Comparison of ENCODE assay signal across 22 mouse cellular contexts in the genomic region with DNA sequence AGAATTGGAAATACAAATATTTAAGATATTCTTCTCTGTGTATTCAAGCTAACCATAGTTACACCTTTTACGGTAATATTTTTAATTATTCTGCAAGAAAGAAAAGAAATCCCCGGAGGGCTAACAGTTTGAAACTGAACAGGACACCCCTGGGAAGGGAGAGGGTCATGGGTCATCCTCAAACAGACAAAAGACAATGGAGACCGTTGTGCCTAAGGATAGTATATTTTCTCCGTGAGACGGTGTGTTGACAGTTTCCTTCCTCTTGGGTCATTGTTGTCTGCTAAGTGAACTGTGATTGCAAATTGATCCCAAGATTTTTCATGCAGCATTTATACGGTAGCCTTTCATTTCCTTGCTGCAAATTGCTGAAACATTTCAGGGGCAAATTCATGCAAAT. TPM values are rescaled to one million over a fixed set of nuclear protein-coding genes. Genes with fewer than 3 reads are reported as not detected.
DNase-seq lines count a peak whose midpoint lies in the region; ATAC-seq and TF ChIP-seq lines count a peak whose summit lies in the region.
"Had no signal": no experiment of that assay in that cellular context is flagged by ENCODE, and none has a peak within 500 bp of the region (broad histone marks: within the 10 kb centered on the region; RNA-seq: fewer than 3 reads in every experiment).

No protein-coding gene starts in this region.

- no peaks in the 10 kb centered on the region for H3K36me3 ChIP-seq in kidney, postnatal 0 days (ENCODE audit: insufficient read depth, low read length)
- H3K36me3 ChIP-seq in midbrain, embryonic 14.5 days (ENCODE audit: control insufficient read depth, insufficient read depth, low read length) = no peaks in the 10 kb centered on the region
- H3K36me3 ChIP-seq: embryonic facial prominence, embryonic 15.5 days; forebrain, embryonic 10.5 days; heart, embryonic 12.5 days; hindbrain, embryonic 13.5 days had no signal

- TF ChIP-seq CTCF in kidney, postnatal 0 days (IDR thresholded peaks at IDR 0.05; ENCODE audit: low read depth) = no peak

- no peak overlapping the region for H3K4me2 ChIP-seq in kidney, postnatal 0 days (ENCODE audit: low read length)
- no peak overlapping the region for H3K4me2 ChIP-seq in midbrain, embryonic 14.5 days (ENCODE audit: low read length)
- H3K4me2 ChIP-seq: embryonic facial prominence, embryonic 15.5 days; heart, embryonic 12.5 days; hindbrain, embryonic 13.5 days had no signal

- no peak overlapping the region for H3K4me3 ChIP-seq in kidney, postnatal 0 days (replicated peaks; ENCODE audit: low read depth, low read length)
- no peak overlapping the region for H3K4me3 ChIP-seq in midbrain, embryonic 14.5 days (replicated peaks; ENCODE audit: low read depth, low read length)
- H3K4me3 ChIP-seq: embryonic facial prominence, embryonic 15.5 days; erythroblast, embryonic 14.5 days; forebrain, embryonic 10.5 days; gastrocnemius, adult 2 months; heart, embryonic 12.5 days; hindbrain, embryonic 13.5 days had no signal

- no peaks in the 10 kb centered on the region for H3K9me3 ChIP-seq in kidney, postnatal 0 days (replicated peaks; ENCODE audit: low read length)
- H3K9me3 ChIP-seq in midbrain, embryonic 14.5 days (ENCODE audit: control insufficient read depth, low read length) = no peaks in the 10 kb centered on the region
- H3K9me3 ChIP-seq: embryonic facial prominence, embryonic 15.5 days; forebrain, embryonic 10.5 days; heart, embryonic 12.5 days; hindbrain, embryonic 13.5 days had no signal

- no peaks in the 10 kb centered on the region for H3K27me3 ChIP-seq in kidney, postnatal 0 days (ENCODE audit: insufficient read depth, low read length)
- peaks cover 18% of the 10 kb centered on the region; the same call in 1 of the 2 replicates for H3K27me3 ChIP-seq in midbrain, embryonic 14.5 days (ENCODE audit: control insufficient read depth, insufficient read depth, low read length)
- H3K27me3 ChIP-seq: heart, embryonic 12.5 days had no signal

- 29% methylated on average over 6 of the region's 6 CpGs for WGBS in kidney, postnatal 0 days
- 14% methylated on average over 6 of the region's 6 CpGs for WGBS in midbrain, embryonic 14.5 days

- peak; percentile 44 for DNase-seq in kidney, postnatal 0 days (ENCODE audit: low spot score)
- DNase-seq in kidney, adult 8-10 months = no peak
- peak; percentile 63 for DNase-seq in embryo, embryonic 11 days
- DNase-seq in mesoderm, embryonic 11.5 days (ENCODE audit: low read depth, low spot score) = peak; percentile 82
- DNase-seq in retina, postnatal 1 day = peak; percentile 43
- no peak for DNase-seq in midbrain, embryonic 14.5 days
- no peak for DNase-seq in spleen, adult 18-20 months
- DNase-seq: adrenal gland, adult 2 months; adrenal gland, postnatal 25 days; cerebellum, adult 18-20 months; cerebellum, adult 9-11 months; cerebellum, postnatal 36 days; gastrocnemius, adult 2 months; gastrocnemius, postnatal 25 days; heart, postnatal 36 days had no signal

- ATAC-seq in kidney, postnatal 0 days (replicated peaks; ENCODE audit: low FRiP score, low read depth) = no peak
- ATAC-seq in midbrain, embryonic 14.5 days (ENCODE audit: low FRiP score, low TSS enrichment) = no peak
- ATAC-seq: forebrain, embryonic 14.5 days; hindbrain, postnatal 0 days had no signal

- peaks cover 5% of the 10 kb centered on the region; the same call in 1 of the 2 replicates for H3K4me1 ChIP-seq in kidney, postnatal 0 days (replicated peaks; ENCODE audit: insufficient read depth, low read length)
- H3K4me1 ChIP-seq in midbrain, embryonic 14.5 days (ENCODE audit: control insufficient read depth, insufficient read depth, low read length) = peaks cover 6% of the 10 kb centered on the region; the same call in 1 of the 2 replicates

- H3K27ac ChIP-seq in kidney, postnatal 0 days = no peak overlapping the region
- H3K27ac ChIP-seq in midbrain, embryonic 14.5 days (replicated peaks; ENCODE audit: low read depth, low read length) = no peak overlapping the region
- H3K27ac ChIP-seq: embryonic facial prominence, embryonic 15.5 days; forebrain, embryonic 10.5 days; gastrocnemius, adult 2 months; hindbrain, embryonic 13.5 days; hindbrain, postnatal 0 days had no signal

- no peak overlapping the region for H3K9ac ChIP-seq in kidney, postnatal 0 days (ENCODE audit: low read depth, low read length)
- no peak overlapping the region for H3K9ac ChIP-seq in midbrain, embryonic 14.5 days (replicated peaks; ENCODE audit: low read length)
- H3K9ac ChIP-seq: embryonic facial prominence, embryonic 15.5 days; heart, embryonic 12.5 days; hindbrain, embryonic 13.5 days had no signal

RNA-seq across cellular contexts. Expression of gene Ube2u, which starts 43.9 kb away (rescaled TPM):
- polyA plus RNA-seq in kidney, postnatal 0 days (2015; fragmentation: Nextera tagmentation; extraction: Ambion mirVana) = 1.6 and 1.8 TPM in 2 replicates
- 0.26 and 0.36 TPM in 2 replicates for polyA plus RNA-seq in midbrain, embryonic 14.5 days (2014; fragmentation: Nextera tagmentation; extraction: Ambion mirVana)
- polyA plus RNA-seq: adrenal gland, adult 2 months; erythroblast, embryonic 14.5 days had no signal

Comparison
In these comparisons a context has a peak if more than half of its experiments do, and no peak if none do; other contexts are left out.
1. DNase-seq: peak in kidney, postnatal 0 days (single experiment), embryo, embryonic 11 days (single experiment), mesoderm, embryonic 11.5 days (single experiment) and retina, postnatal 1 day (single experiment); none in kidney, adult 8-10 months (0 of 2), midbrain, embryonic 14.5 days (single experiment) and spleen, adult 18-20 months (0 of 2).